Mouse (Mus musculus) kidney, embryonic 14.5 days (tissue): ENCODE measurements around the gene Ier5. TPM values are rescaled to one million over a fixed set of nuclear protein-coding genes. Genes with fewer than 3 reads are reported as not detected.
A peak's percentile ranks its signal among the peaks of the same experiment; 100 is the strongest.

Experiments used
- ATAC-seq: fragments of 200-750 bp; cut with Nextera tagmentation; 2 replicates; pipeline ENCODE4 v1.8.0; 2017; ENCODE audit warnings: moderate number of reproducible peaks, mild to moderate bottlenecking, moderate TSS enrichment, moderate library complexity; ENCODE audit not compliant: low FRiP score, low TSS enrichment
- H3K27ac ChIP-seq: fragments of 300-500 bp; sonication (generic); 2 replicates; pipeline ENCODE4 v1.5.1; 2014; ENCODE audit warnings: low read depth, mild to moderate bottlenecking, low read length, moderate library complexity, mixed read lengths
- H3K27me3 ChIP-seq: fragments of 300-500 bp; sonication (generic); 2 replicates; pipeline ENCODE4 v1.6.1; 2014; ENCODE audit warnings: mild to moderate bottlenecking, low read length; ENCODE audit not compliant: control insufficient read depth, insufficient read depth
- H3K36me3 ChIP-seq: fragments of 300-500 bp; sonication (generic); 2 replicates; pipeline ENCODE4 v1.6.1; 2014; ENCODE audit warnings: low read length, mixed read lengths; ENCODE audit not compliant: control insufficient read depth, insufficient read depth
- H3K4me1 ChIP-seq: fragments of 300-500 bp; sonication (generic); 2 replicates; pipeline ENCODE4 v1.6.1; 2014; ENCODE audit warnings: low read length, mixed read lengths; ENCODE audit not compliant: control insufficient read depth, insufficient read depth
- H3K4me2 ChIP-seq: fragments of 300-500 bp; sonication (generic); replicated peaks from 2 replicates; pipeline ENCODE4 v1.6.1; 2014; ENCODE audit warnings: low read depth, mild to moderate bottlenecking, low read length
- H3K4me3 ChIP-seq: fragments of 300-500 bp; sonication (generic); 2 replicates; pipeline ENCODE4 v1.5.1; 2014; ENCODE audit warnings: mild to moderate bottlenecking, low read length
- H3K9ac ChIP-seq: fragments of 300-500 bp; sonication (generic); 2 replicates; pipeline ENCODE4 v1.6.1; 2014; ENCODE audit warnings: low read depth, mild to moderate bottlenecking, low read length, moderate library complexity
- H3K9me3 ChIP-seq: fragments of 300-500 bp; sonication (generic); 2 replicates; pipeline ENCODE4 v1.6.1; 2016; ENCODE audit warnings: low read length; ENCODE audit not compliant: control insufficient read depth
- WGBS: fragments of 180-500 bp; shearing (Covaris S2); extraction: QIAGEN DNeasy Blood & Tissue Kit; methylation state at CpG from one replicate; pipeline ENCODE4 v1.1.7; 2014; 5-methylcytosine and 5-hydroxymethylcytosine counted together
- polyA plus RNA-seq: library from polyadenylated mRNA; unstranded; fragments of >200 nt; fragmentation: Nextera tagmentation; extraction: Ambion mirVana; gene quantifications from 2 replicates; pipeline ENCODE4 v1.2.1, GENCODE M21; 2014

Ier5 gene
- polyA plus RNA-seq, 1 experiment from 2014 or later: 13.1 TPM

GRCm38 (mm10) chr1:155075856-155076255 lies 23.6 kb downstream of the Ier5 start:
- no peak overlapping the region for H3K9ac ChIP-seq
- H3K4me3 ChIP-seq: no peak overlapping the region
- H3K27ac ChIP-seq: no peak overlapping the region
- H3K36me3 ChIP-seq: no peaks in the 10 kb centered on the region
- H3K4me1 ChIP-seq: peaks cover 39% of the 10 kb centered on the region
- no peak overlapping the region for H3K4me2 ChIP-seq
- H3K9me3 ChIP-seq: no peaks in the 10 kb centered on the region
- ATAC-seq: no peak
- WGBS: 78% methylated on average over 7 of the region's 7 CpGs
- no peaks in the 10 kb centered on the region for H3K27me3 ChIP-seq

- no peak for ATAC-seq
- H3K9me3 ChIP-seq: no peaks in the 10 kb centered on the region
- H3K4me1 ChIP-seq: peaks cover 39% of the 10 kb centered on the region
- no peak overlapping the region for H3K9ac ChIP-seq
- 0 out of 2 replicates have a peak overlapping the region, but pooled peaks have one; percentile 30 for H3K27ac ChIP-seq
- H3K36me3 ChIP-seq: no peaks in the 10 kb centered on the region
- WGBS: 59% methylated on average over 7 of the region's 7 CpGs
- no peaks in the 10 kb centered on the region for H3K27me3 ChIP-seq
- H3K4me3 ChIP-seq: no peak overlapping the region
- no peak overlapping the region for H3K4me2 ChIP-seq
Measured at GRCm38 (mm10) chr1:155074856-155075255, 24.6 kb downstream of the Ier5 start.

GRCm38 (mm10) chr1:155073905-155074304 lies 25.5 kb downstream of the Ier5 start:
- Histone ChIP-seq H3K4me1 (peaks cover 38% of the 10 kb centered on the region), H3K9ac (no peak overlapping the region), H3K27ac (no peak overlapping the region), H3K4me3 (no peak overlapping the region), H3K27me3 (no peaks in the 10 kb centered on the region), H3K4me2 (no peak overlapping the region), H3K9me3 (no peaks in the 10 kb centered on the region), H3K36me3 (no peaks in the 10 kb centered on the region)
- WGBS: 73% methylated on average over 6 of the region's 6 CpGs
- no peak for ATAC-seq

GRCm38 (mm10) chr1:155073133-155073532 lies 26.3 kb downstream of the Ier5 start:
- Histone ChIP-seq H3K27me3 (no peaks in the 10 kb centered on the region), H3K36me3 (no peaks in the 10 kb centered on the region), H3K4me1 (peaks cover 31% of the 10 kb centered on the region), H3K4me2 (no peak overlapping the region), H3K27ac (no peak overlapping the region), H3K4me3 (no peak overlapping the region), H3K9ac (no peak overlapping the region), H3K9me3 (no peaks in the 10 kb centered on the region)
- ATAC-seq: no peak
- 32% methylated on average over 7 of the region's 7 CpGs for WGBS

GRCm38 (mm10) chr1:155071287-155071876 lies 28.1 kb downstream of the Ier5 start:
- no peak overlapping the region for H3K4me2 ChIP-seq
- no peaks in the 10 kb centered on the region for H3K9me3 ChIP-seq
- H3K4me1 ChIP-seq: peaks cover 18% of the 10 kb centered on the region
- peak; percentile 30; the same call in 1 of the 2 replicates for ATAC-seq
- WGBS: 36% methylated on average over 7 of the region's 7 CpGs
- no peaks in the 10 kb centered on the region for H3K27me3 ChIP-seq
- no peak overlapping the region for H3K4me3 ChIP-seq
- no peaks in the 10 kb centered on the region for H3K36me3 ChIP-seq
- H3K27ac ChIP-seq: no peak overlapping the region
- no peak overlapping the region for H3K9ac ChIP-seq

GRCm38 (mm10) chr1:155070561-155071286 lies 28.7 kb downstream of the Ier5 start:
- H3K36me3 ChIP-seq: no peaks in the 10 kb centered on the region
- no peak overlapping the region for H3K9ac ChIP-seq
- H3K4me1 ChIP-seq: peaks cover 18% of the 10 kb centered on the region
- no peaks in the 10 kb centered on the region for H3K27me3 ChIP-seq
- H3K27ac ChIP-seq: no peak overlapping the region
- 48% methylated on average over 5 of the region's 5 CpGs for WGBS
- ATAC-seq: no peak
- H3K4me3 ChIP-seq: no peak overlapping the region
- no peak overlapping the region for H3K4me2 ChIP-seq
- H3K9me3 ChIP-seq: no peaks in the 10 kb centered on the region

GRCm38 (mm10) chr1:155069696-155070095 lies 29.7 kb downstream of the Ier5 start:
- WGBS: 53% methylated on average over 7 of the region's 7 CpGs
- Histone ChIP-seq H3K4me1 (peaks cover 18% of the 10 kb centered on the region), H3K9me3 (no peaks in the 10 kb centered on the region), H3K9ac (no peak overlapping the region), H3K27me3 (no peaks in the 10 kb centered on the region), H3K4me3 (no peak overlapping the region), H3K27ac (no peak overlapping the region), H3K36me3 (no peaks in the 10 kb centered on the region), H3K4me2 (no peak overlapping the region)
- no peak for ATAC-seq

- 87% methylated on average over 5 of the region's 5 CpGs for WGBS
- Histone ChIP-seq H3K9me3 (no peaks in the 10 kb centered on the region), H3K4me1 (peaks cover 2% of the 10 kb centered on the region; the same call in 1 of the 2 replicates), H3K36me3 (no peaks in the 10 kb centered on the region), H3K27me3 (no peaks in the 10 kb centered on the region), H3K4me2 (no peak overlapping the region), H3K9ac (no peak overlapping the region), H3K27ac (no peak overlapping the region), H3K4me3 (no peak overlapping the region)
- no peak for ATAC-seq
Measured at GRCm38 (mm10) chr1:155066196-155066595, 33.2 kb downstream of the Ier5 start.

GRCm38 (mm10) chr1:155065068-155065701 lies 34.3 kb downstream of the Ier5 start:
- Histone ChIP-seq H3K4me1 (no peaks in the 10 kb centered on the region), H3K4me2 (no peak overlapping the region), H3K9me3 (no peaks in the 10 kb centered on the region), H3K27ac (no peak overlapping the region), H3K36me3 (no peaks in the 10 kb centered on the region), H3K9ac (no peak overlapping the region), H3K4me3 (no peak overlapping the region), H3K27me3 (no peaks in the 10 kb centered on the region)
- WGBS: 81% methylated on average over 11 of the region's 11 CpGs
- ATAC-seq: no peak
